Mouse (Mus musculus) CH12.LX (cell line): ENCODE results near the gene Rgs7. TPM values are rescaled to one million over a fixed set of nuclear protein-coding genes. Genes with fewer than 3 reads are reported as not detected.

Source experiments
- DNase-seq: peaks from one replicate; pipeline ENCODE4 v3.0.0-alpha.2; 2013; ENCODE audit errors: extremely low read depth
- H3K27ac ChIP-seq: 2 replicates; pipeline ENCODE4 v1.5.1; 2012; ENCODE audit warnings: low read depth, mild to moderate bottlenecking, control low read depth, moderate library complexity; ENCODE audit not compliant: insufficient read depth
- H3K27me3 ChIP-seq: replicated peaks from 2 replicates; pipeline ENCODE3; 2012; ENCODE audit warnings: inconsistent platforms
- H3K36me3 ChIP-seq, 2 experiments: replicated peaks in 1 of 2; 2 replicates each; pipeline versions ENCODE3 to v1.6.1; 2012; ENCODE audit warnings: inconsistent platforms in 1 of 2, low read length in 1 of 2, mild to moderate bottlenecking in 1 of 2, mixed read lengths in 1 of 2, moderate library complexity in 1 of 2; ENCODE audit not compliant: control insufficient read depth in 1 of 2, insufficient read depth in 1 of 2
- H3K4me1 ChIP-seq, 2 experiments: 2 replicates each; pipeline ENCODE4 v1.6.1; 2012; ENCODE audit warnings: inconsistent platforms in 1 of 2, moderate library complexity in 1 of 2; ENCODE audit not compliant: insufficient read depth in 2 of 2, control insufficient read depth in 1 of 2
- H3K4me2 ChIP-seq: 2 replicates; pipeline ENCODE4 v1.6.1; 2012; ENCODE audit warnings: low read depth, mild to moderate bottlenecking, control low read depth; ENCODE audit not compliant: poor library complexity, insufficient read depth, severe bottlenecking
- H3K4me3 ChIP-seq, 3 experiments: fragments of 150-350 bp in 1 of 3; sonication (generic) in 1 of 3; replicated peaks in 1 of 3; 2 replicates each; pipeline versions ENCODE3 to v1.5.1; 2011 to 2012; ENCODE audit warnings: low read depth in 2 of 3, low read length in 2 of 3, mild to moderate bottlenecking in 2 of 3, moderate library complexity in 2 of 3, control low read depth in 1 of 3, improper control_type of control experiment in 1 of 3, inconsistent platforms in 1 of 3, mixed read lengths in 1 of 3; ENCODE audit not compliant: poor library complexity in 1 of 3
- H3K79me2 ChIP-seq: replicated peaks from 2 replicates; pipeline ENCODE4 v1.6.1; 2012; ENCODE audit warnings: mild to moderate bottlenecking, moderate library complexity; ENCODE audit not compliant: control insufficient read depth, poor library complexity, insufficient read depth, severe bottlenecking; ENCODE audit errors: extremely low read depth
- H3K9ac ChIP-seq: 2 replicates; pipeline ENCODE4 v1.6.1; 2012; ENCODE audit warnings: low read depth, mild to moderate bottlenecking, control low read depth, moderate library complexity; ENCODE audit not compliant: insufficient read depth
- H3K9me3 ChIP-seq: replicated peaks from 2 replicates; pipeline ENCODE3; 2012; ENCODE audit warnings: low read length, inconsistent platforms, mixed read lengths
- BHLHE40 ChIP-seq: IDR thresholded peaks from 2 replicates; pipeline ENCODE4 v1.6.1; 2011; ENCODE audit warnings: mild to moderate bottlenecking, low read depth, low read length, improper control_type of control experiment
- CHD2 ChIP-seq: IDR thresholded peaks from 2 replicates; pipeline ENCODE4 v1.6.1; 2011; ENCODE audit warnings: low read length, improper control_type of control experiment
- CTCF ChIP-seq, 2 experiments: IDR thresholded peaks in 1 of 2; conservative IDR thresholded peaks in 1 of 2; 2 replicates each; pipeline ENCODE4 v1.5.1; 2011 to 2012; ENCODE audit warnings: low read depth in 2 of 2, low read length in 2 of 2, improper control_type of control experiment in 1 of 2, inconsistent platforms in 1 of 2, mild to moderate bottlenecking in 1 of 2, moderate library complexity in 1 of 2
- E2F4 ChIP-seq: IDR thresholded peaks from 2 replicates; pipeline ENCODE4 v1.6.1; 2011; ENCODE audit warnings: low read depth, low read length, improper control_type of control experiment; ENCODE audit not compliant: insufficient replicate concordance
- ETS1 ChIP-seq: conservative IDR thresholded peaks from 2 replicates; pipeline ENCODE4 v1.6.1; 2012; ENCODE audit warnings: low read depth, mild to moderate bottlenecking, inconsistent platforms, low read length, improper control_type of control experiment, moderate library complexity
- KAT2A ChIP-seq: IDR thresholded peaks from 2 replicates; pipeline ENCODE4 v1.6.1; 2012; ENCODE audit warnings: low read length, improper control_type of control experiment, inconsistent platforms; ENCODE audit not compliant: insufficient replicate concordance
- MAFK ChIP-seq: IDR thresholded peaks from 2 replicates; pipeline ENCODE4 v1.6.1; 2011; ENCODE audit warnings: low read length, improper control_type of control experiment; ENCODE audit not compliant: insufficient replicate concordance
- MXI1 ChIP-seq: IDR thresholded peaks from 2 replicates; pipeline ENCODE4 v1.6.1; 2011; ENCODE audit warnings: mild to moderate bottlenecking, low read depth, low read length, improper control_type of control experiment
- NELFE ChIP-seq: IDR thresholded peaks from 2 replicates; pipeline ENCODE4 v1.6.1; 2011; ENCODE audit warnings: low read depth, low read length, improper control_type of control experiment
- NRF1 ChIP-seq: IDR thresholded peaks from 2 replicates; pipeline ENCODE4 v1.6.1; 2014; ENCODE audit warnings: low read depth, mild to moderate bottlenecking, inconsistent platforms, low read length, improper control_type of control experiment, moderate library complexity
- POLR2A ChIP-seq: IDR thresholded peaks from 2 replicates; pipeline ENCODE4 v1.6.1; 2011; ENCODE audit warnings: low read depth, mild to moderate bottlenecking, improper control_type of control experiment, low read length
- POLR2AphosphoS2 ChIP-seq: IDR thresholded peaks from 2 replicates; pipeline ENCODE4 v1.6.1; 2011; ENCODE audit warnings: low read depth, low read length, improper control_type of control experiment
- RAD21 ChIP-seq: IDR thresholded peaks from 2 replicates; pipeline ENCODE4 v1.6.1; 2011; ENCODE audit warnings: low read depth, mild to moderate bottlenecking, low read length, improper control_type of control experiment, moderate library complexity
- RCOR1 ChIP-seq: conservative IDR thresholded peaks from 2 replicates; pipeline ENCODE4 v1.6.1; 2012; ENCODE audit warnings: low read depth, mild to moderate bottlenecking, inconsistent platforms, low read length, improper control_type of control experiment
- USF1 ChIP-seq: IDR thresholded peaks from 2 replicates; pipeline ENCODE4 v1.6.1; 2014; ENCODE audit warnings: low read depth, mild to moderate bottlenecking, inconsistent platforms, low read length, improper control_type of control experiment
- ZC3H11A ChIP-seq: IDR thresholded peaks from 2 replicates; pipeline ENCODE4 v1.6.1; 2012; ENCODE audit warnings: low read depth, mild to moderate bottlenecking, inconsistent platforms, low read length, improper control_type of control experiment
- ZNF384 ChIP-seq: IDR thresholded peaks from 2 replicates; pipeline ENCODE4 v1.6.1; 2012; ENCODE audit warnings: low read depth, low read length, improper control_type of control experiment, inconsistent platforms
- dilution Hi-C: fragments of 300-500 bp; cut with MboI; formaldehyde crosslinking; loops from 2 replicates; pipeline ENCODE4 v1.14.3; 2020; ENCODE audit warnings: low sequenced_read_pairs; ENCODE audit not compliant: extremely low pct_unique_long_range_greater_than_20kb, extremely low pct_ligation_motif_present
- in situ Hi-C: fragments of 300-500 bp; cut with MboI; formaldehyde crosslinking; loops from 3 replicates; pipeline ENCODE4 v1.14.3; 2019; ENCODE audit warnings: low sequenced_read_pairs, low pct_ligation_motif_present, low pct_unique_long_range_greater_than_20kb, mixed read lengths
- polyA plus RNA-seq: library from polyadenylated mRNA; unstranded; fragments of >175 nt; gene quantifications from 2 replicates; pipeline ENCODE4 v1.2.1, GENCODE M21; 2012; ENCODE audit warnings: low read depth; ENCODE audit not compliant: insufficient read length
- total RNA-seq, 2 experiments: library from RNA; depleted of rRNA; stranded (reverse); fragments of 300-350 nt in 1 of 2; fragments of >200 nt in 1 of 2; gene quantifications; 2 replicates each; pipeline ENCODE4 v1.2.3; 2012 to 2014

The Rgs7 gene
- total and polyA plus RNA-seq, 3 experiments: 0.04 to 0.30 (median 0.09) TPM

DNA sequence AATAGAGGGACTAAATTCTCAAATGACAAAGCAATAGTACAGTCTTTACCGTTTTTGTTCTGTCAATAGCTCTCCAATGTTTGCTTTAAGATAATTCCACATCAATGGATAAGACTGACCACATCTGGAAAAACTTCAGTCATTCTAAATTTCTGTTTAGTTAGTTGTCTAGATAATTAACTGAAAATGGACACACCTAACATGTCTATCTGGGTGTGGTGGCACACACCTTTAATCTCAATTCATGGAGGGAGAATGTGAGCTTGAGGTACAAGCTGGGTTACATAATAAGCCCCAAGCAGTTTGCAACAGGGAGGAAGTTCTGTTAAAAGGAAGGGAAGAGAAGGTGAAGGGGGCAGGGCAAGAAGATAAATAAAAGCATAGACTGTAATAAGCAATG, 45.0 kb upstream of the Rgs7 start:
- in situ Hi-C loops (no loop called here), dilution Hi-C loops (no loop called here)
- TF ChIP-seq ETS1 (no peak), MAFK (no peak), CTCF (conservative IDR thresholded peaks at IDR 0.05 in 1 of 2, IDR thresholded peaks at IDR 0.05 in 1 of 2; ENCODE audit: low read depth in 2 of 2, low read length in 2 of 2) (no peak), E2F4 (no peak), KAT2A (no peak), NRF1 (no peak), ZNF384 (no peak), CHD2 (no peak), ZC3H11A (no peak), POLR2AphosphoS2 (no peak), RAD21 (no peak)

DNA sequence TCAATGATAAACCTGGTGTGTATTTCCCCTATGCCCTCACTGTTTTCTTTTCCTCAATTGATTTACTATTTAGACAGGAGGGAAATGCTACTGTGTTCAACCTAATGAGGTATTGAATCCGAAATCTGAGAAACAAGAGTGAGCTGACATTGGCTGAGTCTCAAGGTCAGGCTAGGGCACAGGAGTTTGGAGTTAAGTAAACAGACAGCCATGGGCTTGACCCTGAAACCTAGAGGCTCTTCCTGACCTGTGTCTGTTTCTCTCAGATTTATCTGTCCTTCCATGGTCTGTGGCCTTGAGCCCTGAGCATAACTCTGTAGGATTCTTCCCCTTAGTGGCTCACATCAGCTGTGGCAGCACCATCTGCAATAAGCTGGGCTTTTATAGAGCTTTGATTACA, 37.6 kb upstream of the Rgs7 start:
- dilution Hi-C loops (no loop called here), in situ Hi-C loops (no loop called here)
- Histone ChIP-seq H3K4me3 (no peak overlapping the region), H3K79me2 (no peaks in the 10 kb centered on the region), H3K4me1 (peaks cover 0 to 8% of the 10 kb centered on the region in 2 experiments; a peak in 1 of 4 replicates), H3K4me2 (no peak overlapping the region), H3K27me3 (no peaks in the 10 kb centered on the region), H3K9me3 (peaks cover 4% of the 10 kb centered on the region), H3K9ac (no peak overlapping the region), H3K36me3 (no peaks in the 10 kb centered on the region), H3K27ac (no peak overlapping the region)
- DNase-seq: no peak
- TF ChIP-seq RCOR1: no peak
- TF ChIP-seq ZNF384: no peak
- TF ChIP-seq USF1: no peak
- TF ChIP-seq BHLHE40: no peak
- no peak for TF ChIP-seq POLR2AphosphoS2
- no peak for TF ChIP-seq NELFE
- no peak for TF ChIP-seq MXI1
- TF ChIP-seq ZC3H11A: no peak
- no peak for TF ChIP-seq POLR2A

More for the DNA sequence above, 45.0 kb upstream of the Rgs7 start:
- DNase-seq: no peak
- Histone ChIP-seq H3K4me1 (0 out of 4 replicates have a peak, but pooled peaks cover 0 to 1% of the 10 kb centered on the region in 2 experiments), H3K9ac (no peak overlapping the region), H3K4me2 (no peak overlapping the region), H3K4me3 (no peak overlapping the region), H3K79me2 (no peaks in the 10 kb centered on the region), H3K9me3 (peaks cover 4% of the 10 kb centered on the region), H3K27ac (no peak overlapping the region), H3K27me3 (no peaks in the 10 kb centered on the region), H3K36me3 (no peaks in the 10 kb centered on the region)
